Mouse (Mus musculus): ENCODE results near the gene Il34. TPM values are rescaled to one million over a fixed set of nuclear protein-coding genes. Genes with fewer than 3 reads are reported as not detected.
A peak's percentile ranks its signal among the peaks of the same experiment; 100 is the strongest.

Il34 gene
- polyA plus RNA-seq, 1 experiment from 2014 or later, result 5.8 TPM

GRCm38 (mm10) chr8:110774047-110774446 lies 31.7 kb downstream of the Il34 start:
- Histone ChIP-seq H3K27ac (replicated peaks) (no peak overlapping the region), H3K27me3 (replicated peaks) (no peaks in the 10 kb centered on the region), H3K36me3 (no peaks in the 10 kb centered on the region), H3K4me1 (no peaks in the 10 kb centered on the region), H3K9ac (replicated peaks) (no peak overlapping the region), H3K4me2 (no peak overlapping the region), H3K4me3 (replicated peaks) (no peak overlapping the region), H3K9me3 (replicated peaks) (no peaks in the 10 kb centered on the region)
- no peak for ATAC-seq (ENCODE audit: low FRiP score)
- 84% methylated on average over 3 of the region's 3 CpGs for WGBS

- Histone ChIP-seq H3K9me3 (replicated peaks) (no peaks in the 10 kb centered on the region), H3K9ac (replicated peaks) (no peak overlapping the region), H3K36me3 (no peaks in the 10 kb centered on the region), H3K4me3 (replicated peaks) (no peak overlapping the region), H3K4me1 (no peaks in the 10 kb centered on the region), H3K27ac (replicated peaks) (no peak overlapping the region), H3K4me2 (no peak overlapping the region), H3K27me3 (replicated peaks) (no peaks in the 10 kb centered on the region)
- no peak for ATAC-seq (ENCODE audit: low FRiP score)
- WGBS, result 88% methylated on average over 7 of the region's 7 CpGs
Measured at GRCm38 (mm10) chr8:110772452-110772851, 33.3 kb downstream of the Il34 start.

GRCm38 (mm10) chr8:110767261-110767660 lies 38.5 kb downstream of the Il34 start:
- whole genome bisulfite sequencing, result 91% methylated on average over 6 of the region's 6 CpGs
- Histone ChIP-seq H3K4me2 (no peak overlapping the region), H3K9me3 (replicated peaks) (no peaks in the 10 kb centered on the region), H3K36me3 (no peaks in the 10 kb centered on the region), H3K27me3 (replicated peaks) (no peaks in the 10 kb centered on the region), H3K9ac (replicated peaks) (no peak overlapping the region), H3K4me3 (replicated peaks) (no peak overlapping the region), H3K27ac (replicated peaks) (no peak overlapping the region), H3K4me1 (no peaks in the 10 kb centered on the region)
- no peak for ATAC-seq (ENCODE audit: low FRiP score)

- no peak overlapping the region for H3K27ac ChIP-seq (replicated peaks)
- no peak for ATAC-seq (ENCODE audit: low FRiP score)
- H3K36me3 ChIP-seq, result no peaks in the 10 kb centered on the region
- WGBS, result 44% methylated on average over 3 of the region's 3 CpGs
- no peaks in the 10 kb centered on the region for H3K4me1 ChIP-seq
- no peak overlapping the region for H3K4me2 ChIP-seq
- no peaks in the 10 kb centered on the region for H3K27me3 ChIP-seq (replicated peaks)
- no peaks in the 10 kb centered on the region for H3K9me3 ChIP-seq (replicated peaks)
- H3K4me3 ChIP-seq (replicated peaks), result no peak overlapping the region
- no peak overlapping the region for H3K9ac ChIP-seq (replicated peaks)
Measured at GRCm38 (mm10) chr8:110764671-110765070, 41.1 kb downstream of the Il34 start.

- Histone ChIP-seq H3K27me3 (replicated peaks) (no peaks in the 10 kb centered on the region), H3K4me3 (replicated peaks) (no peak overlapping the region), H3K4me2 (no peak overlapping the region), H3K9me3 (replicated peaks) (no peaks in the 10 kb centered on the region), H3K27ac (replicated peaks) (no peak overlapping the region), H3K4me1 (no peaks in the 10 kb centered on the region), H3K36me3 (no peaks in the 10 kb centered on the region), H3K9ac (replicated peaks) (no peak overlapping the region)
- ATAC-seq (ENCODE audit: low FRiP score), result no peak
- WGBS, result 63% methylated on average over 6 of the region's 6 CpGs
Measured at GRCm38 (mm10) chr8:110761988-110762387, 43.7 kb downstream of the Il34 start.

- WGBS, result 68% methylated on average over 5 of the region's 5 CpGs
- H3K4me3 ChIP-seq (replicated peaks), result no peak overlapping the region
- no peaks in the 10 kb centered on the region for H3K9me3 ChIP-seq (replicated peaks)
- ATAC-seq (ENCODE audit: low FRiP score), result no peak
- H3K4me2 ChIP-seq, result no peak overlapping the region
- no peak overlapping the region for H3K9ac ChIP-seq (replicated peaks)
- H3K36me3 ChIP-seq, result no peaks in the 10 kb centered on the region
- H3K27me3 ChIP-seq (replicated peaks), result no peaks in the 10 kb centered on the region
- no peaks in the 10 kb centered on the region for H3K4me1 ChIP-seq
- H3K27ac ChIP-seq (replicated peaks), result no peak overlapping the region
Measured at GRCm38 (mm10) chr8:110761185-110761584, 44.5 kb downstream of the Il34 start.

- no peak for ATAC-seq (ENCODE audit: low FRiP score)
- 72% methylated on average over 7 of the region's 7 CpGs for WGBS
- H3K27ac ChIP-seq (replicated peaks), result no peak overlapping the region
Measured at GRCm38 (mm10) chr8:110760280-110760940, 45.3 kb downstream of the Il34 start.

GRCm38 (mm10) chr8:110756196-110756595 lies 49.5 kb downstream of the Il34 start:
- H3K4me2 ChIP-seq, result no peak overlapping the region
- H3K4me3 ChIP-seq (replicated peaks), result no peak overlapping the region
- H3K36me3 ChIP-seq, result no peaks in the 10 kb centered on the region
- no peaks in the 10 kb centered on the region for H3K9me3 ChIP-seq (replicated peaks)
- no peak for ATAC-seq (ENCODE audit: low FRiP score)
- no peaks in the 10 kb centered on the region for H3K4me1 ChIP-seq
- no peak overlapping the region for H3K9ac ChIP-seq (replicated peaks)
- H3K27me3 ChIP-seq (replicated peaks), result no peaks in the 10 kb centered on the region
- no peak overlapping the region for H3K27ac ChIP-seq (replicated peaks)
- 85% methylated on average over 5 of the region's 5 CpGs for WGBS

More at GRCm38 (mm10) chr8:110760280-110760940, 45.3 kb downstream of the Il34 start:
- no peaks in the 10 kb centered on the region for H3K4me1 ChIP-seq
- H3K4me2 ChIP-seq, result no peak overlapping the region
- no peak overlapping the region for H3K9ac ChIP-seq (replicated peaks)
- H3K27me3 ChIP-seq (replicated peaks), result no peaks in the 10 kb centered on the region
- H3K4me3 ChIP-seq (replicated peaks), result no peak overlapping the region
- no peaks in the 10 kb centered on the region for H3K9me3 ChIP-seq (replicated peaks)
- no peaks in the 10 kb centered on the region for H3K36me3 ChIP-seq

- H3K9ac ChIP-seq (replicated peaks), result no peak overlapping the region
- no peak overlapping the region for H3K27ac ChIP-seq (replicated peaks)
- H3K36me3 ChIP-seq, result no peaks in the 10 kb centered on the region
- 67% methylated on average over 13 of the region's 15 CpGs for WGBS
- H3K4me2 ChIP-seq, result no peak overlapping the region
- no peak overlapping the region for H3K4me3 ChIP-seq (replicated peaks)
- H3K9me3 ChIP-seq (replicated peaks), result no peaks in the 10 kb centered on the region
- no peaks in the 10 kb centered on the region for H3K27me3 ChIP-seq (replicated peaks)
- ATAC-seq (ENCODE audit: low FRiP score), result no peak
- H3K4me1 ChIP-seq, result no peaks in the 10 kb centered on the region
Measured at GRCm38 (mm10) chr8:110755511-110756170, 50.1 kb downstream of the Il34 start.

- H3K36me3 ChIP-seq, result no peaks in the 10 kb centered on the region
Measured at GRCm38 (mm10) chr8:110754713-110755112, 51.0 kb downstream of the Il34 start.

GRCm38 (mm10) chr8:110751490-110751889 lies 54.2 kb downstream of the Il34 start:
- no peak overlapping the region for H3K4me2 ChIP-seq
- H3K9ac ChIP-seq (replicated peaks), result no peak overlapping the region
- no peak overlapping the region for H3K4me3 ChIP-seq (replicated peaks)
- no peaks in the 10 kb centered on the region for H3K27me3 ChIP-seq (replicated peaks)
- H3K9me3 ChIP-seq (replicated peaks), result no peaks in the 10 kb centered on the region
- 88% methylated on average over 5 of the region's 5 CpGs for WGBS
- no peaks in the 10 kb centered on the region for H3K36me3 ChIP-seq
- no peak overlapping the region for H3K27ac ChIP-seq (replicated peaks)
- no peak for ATAC-seq (ENCODE audit: low FRiP score)
- peaks cover 7% of the 10 kb centered on the region; the same call in 1 of the 2 replicates for H3K4me1 ChIP-seq

More at GRCm38 (mm10) chr8:110754713-110755112, 51.0 kb downstream of the Il34 start:
- H3K9me3 ChIP-seq (replicated peaks), result no peaks in the 10 kb centered on the region
- no peak for ATAC-seq (ENCODE audit: low FRiP score)
- no peak overlapping the region for H3K4me3 ChIP-seq (replicated peaks)
- H3K4me2 ChIP-seq, result no peak overlapping the region
- no peak overlapping the region for H3K27ac ChIP-seq (replicated peaks)
- no peaks in the 10 kb centered on the region for H3K27me3 ChIP-seq (replicated peaks)
- no peak overlapping the region for H3K9ac ChIP-seq (replicated peaks)
- WGBS, result 64% methylated on average over 4 of the region's 4 CpGs
- H3K4me1 ChIP-seq, result peaks cover 7% of the 10 kb centered on the region; the same call in 1 of the 2 replicates

GRCm38 (mm10) chr8:110750269-110750668 lies 55.5 kb downstream of the Il34 start:
- Histone ChIP-seq H3K9me3 (replicated peaks) (no peaks in the 10 kb centered on the region), H3K4me2 (peak overlapping the region; percentile 27), H3K4me3 (replicated peaks) (no peak overlapping the region), H3K36me3 (no peaks in the 10 kb centered on the region), H3K4me1 (peaks cover 7% of the 10 kb centered on the region; the same call in 1 of the 2 replicates), H3K27ac (replicated peaks) (no peak overlapping the region), H3K9ac (replicated peaks) (0 out of 2 replicates have a peak overlapping the region, but pooled peaks have one; percentile 10), H3K27me3 (replicated peaks) (no peaks in the 10 kb centered on the region)
- 37% methylated on average over 13 of the region's 13 CpGs for WGBS
- ATAC-seq (ENCODE audit: low FRiP score), result no peak
